In the genomic region with DNA sequence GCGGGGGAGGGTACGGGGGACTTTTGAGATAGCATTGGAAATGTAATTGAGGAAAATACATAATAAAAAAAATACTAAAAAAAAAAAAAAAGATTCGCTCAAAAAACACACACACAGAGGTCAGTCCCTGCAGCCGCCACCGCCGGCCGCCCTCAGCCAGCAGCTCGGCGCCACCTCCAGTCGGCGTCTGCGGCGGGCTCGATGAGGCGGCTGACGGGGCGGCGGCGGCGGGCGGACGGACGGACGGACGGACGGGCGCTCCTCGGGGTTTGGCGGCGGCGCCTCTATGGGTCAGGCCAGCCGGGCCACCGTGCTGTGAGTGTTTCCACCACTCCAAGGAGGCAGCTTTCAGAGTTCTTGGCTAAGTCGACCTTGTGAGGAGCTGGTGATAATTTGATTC, we compare ENCODE assay signal across 15 mouse cellular contexts. TPM values are rescaled to one million over a fixed set of nuclear protein-coding genes. Genes with fewer than 3 reads are reported as not detected.
DNase-seq lines count a peak whose midpoint lies in the region; ATAC-seq and TF ChIP-seq lines count a peak whose summit lies in the region.
"Not testable (repeated sequence)": the region's sequence is repeated elsewhere in the genome, so short reads cannot be mapped to it uniquely, and the experiment has no call there.
"Had no signal": no experiment of that assay in that cellular context is flagged by ENCODE, and none has a peak within 500 bp of the region (broad histone marks: within the 10 kb centered on the region; RNA-seq: fewer than 3 reads in every experiment).

No protein-coding gene starts in this region.

- peak overlapping the region; percentile 43 for H3K4me2 ChIP-seq in embryonic facial prominence, embryonic 14.5 days (ENCODE audit: low read depth, low read length)
- peak overlapping the region; percentile 40 for H3K4me2 ChIP-seq in heart, postnatal 0 days (ENCODE audit: low read depth, low read length)
- peak overlapping the region; percentile 30 for H3K4me2 ChIP-seq in intestine, embryonic 14.5 days (ENCODE audit: low read length)
- peak overlapping the region; percentile 27; the same call in 1 of the 2 replicates for H3K4me2 ChIP-seq in limb, embryonic 11.5 days (ENCODE audit: low read depth, severe bottlenecking)
- peak overlapping the region; percentile 41 for H3K4me2 ChIP-seq in lung, embryonic 16.5 days (ENCODE audit: low read depth, low read length)
- H3K4me2 ChIP-seq in midbrain, postnatal 0 days (ENCODE audit: low read depth, low read length, poor library complexity, severe bottlenecking) = 0 out of 2 replicates have a peak overlapping the region, but pooled peaks have one; percentile 28

- not testable (repeated sequence) for TF ChIP-seq CTCF in heart, postnatal 0 days (IDR thresholded peaks at IDR 0.05; ENCODE audit: low read depth); midbrain, postnatal 0 days (IDR thresholded peaks at IDR 0.05)

- not testable (repeated sequence) for H3K36me3 ChIP-seq in embryonic facial prominence, embryonic 14.5 days (ENCODE audit: control insufficient read depth, insufficient read depth, low read length); heart, postnatal 0 days (replicated peaks; ENCODE audit: control insufficient read depth, insufficient read depth, low read length); intestine, embryonic 14.5 days (ENCODE audit: control insufficient read depth, insufficient read depth, low read length); limb, embryonic 11.5 days (ENCODE audit: control insufficient read depth, insufficient read depth, low read length); lung, embryonic 16.5 days (ENCODE audit: control insufficient read depth, insufficient read depth, low read length); midbrain, postnatal 0 days (ENCODE audit: insufficient read depth, low read length)

- ATAC-seq in embryonic facial prominence, embryonic 14.5 days (ENCODE audit: low read depth); heart, postnatal 0 days (ENCODE audit: insufficient read depth, low read depth); intestine, embryonic 14.5 days (replicated peaks; ENCODE audit: low FRiP score, low TSS enrichment, low read depth); limb, embryonic 11.5 days (ENCODE audit: insufficient number of reproducible peaks, low FRiP score, low TSS enrichment, low read depth); lung, embryonic 16.5 days (ENCODE audit: low read depth); midbrain, postnatal 0 days (ENCODE audit: low FRiP score): not testable (repeated sequence)

- H3K27ac ChIP-seq in embryonic facial prominence, embryonic 14.5 days (replicated peaks; ENCODE audit: low read depth, low read length); heart, postnatal 0 days (ENCODE audit: low read depth); intestine, embryonic 14.5 days (ENCODE audit: low read depth); limb, embryonic 11.5 days (replicated peaks; ENCODE audit: low read depth, low read length); lung, embryonic 16.5 days (ENCODE audit: low read length); midbrain, postnatal 0 days (ENCODE audit: low read depth, low read length): not testable (repeated sequence)

- H3K9me3 ChIP-seq in embryonic facial prominence, embryonic 14.5 days (ENCODE audit: control insufficient read depth, low read length); heart, postnatal 0 days (replicated peaks; ENCODE audit: control insufficient read depth, low read length); intestine, embryonic 14.5 days (ENCODE audit: control insufficient read depth, low read length); limb, embryonic 11.5 days (ENCODE audit: control insufficient read depth, low read length); lung, embryonic 16.5 days (ENCODE audit: control insufficient read depth, low read length); midbrain, postnatal 0 days (ENCODE audit: low read length): not testable (repeated sequence)

- H3K4me1 ChIP-seq in embryonic facial prominence, embryonic 14.5 days (ENCODE audit: control insufficient read depth, insufficient read depth, low read length); heart, postnatal 0 days (ENCODE audit: control insufficient read depth, insufficient read depth); intestine, embryonic 14.5 days (replicated peaks; ENCODE audit: control insufficient read depth, insufficient read depth, low read length); limb, embryonic 11.5 days (ENCODE audit: control insufficient read depth, insufficient read depth, low read length); lung, embryonic 16.5 days (replicated peaks; ENCODE audit: control insufficient read depth, insufficient read depth, low read length); midbrain, postnatal 0 days (ENCODE audit: insufficient read depth, low read length): not testable (repeated sequence)

- not testable (repeated sequence) for DNase-seq in embryonic facial prominence, embryonic 14.5 days (ENCODE audit: low spot score); heart, postnatal 0 days (ENCODE audit: low spot score); intestine, embryonic 14.5 days (ENCODE audit: low spot score); limb, embryonic 11.5 days (ENCODE audit: low spot score); midbrain, postnatal 0 days (ENCODE audit: low spot score)
- peak; percentile 6 for DNase-seq in gastrocnemius, postnatal 10 days

- H3K4me3 ChIP-seq in embryonic facial prominence, embryonic 14.5 days (ENCODE audit: low read depth, low read length); intestine, embryonic 14.5 days (ENCODE audit: low read depth, low read length); limb, embryonic 11.5 days (ENCODE audit: low read depth, low read length); lung, embryonic 16.5 days (ENCODE audit: low read length); midbrain, postnatal 0 days (ENCODE audit: low read depth, low read length): not testable (repeated sequence)
- peak overlapping the region; percentile 15; the same call in 1 of the 2 replicates for H3K4me3 ChIP-seq in heart, postnatal 0 days (ENCODE audit: low read depth, low read length)

- H3K9ac ChIP-seq in embryonic facial prominence, embryonic 14.5 days (ENCODE audit: low read depth, low read length); heart, postnatal 0 days (replicated peaks; ENCODE audit: low read depth, low read length); intestine, embryonic 14.5 days (ENCODE audit: low read length); limb, embryonic 11.5 days (ENCODE audit: low read length); lung, embryonic 16.5 days (ENCODE audit: low read length); midbrain, postnatal 0 days (replicated peaks; ENCODE audit: low read length, poor library complexity, severe bottlenecking): not testable (repeated sequence)

- not testable (repeated sequence) for TF ChIP-seq EP300 in heart, postnatal 0 days (IDR thresholded peaks at IDR 0.05; ENCODE audit: low read depth)

- H3K27me3 ChIP-seq in embryonic facial prominence, embryonic 14.5 days (replicated peaks; ENCODE audit: control insufficient read depth, insufficient read depth, low read length); heart, postnatal 0 days (ENCODE audit: control insufficient read depth, insufficient read depth, low read length); intestine, embryonic 14.5 days (replicated peaks; ENCODE audit: control insufficient read depth, insufficient read depth, low read length); limb, embryonic 11.5 days (ENCODE audit: control insufficient read depth, insufficient read depth, low read length); lung, embryonic 16.5 days (ENCODE audit: control insufficient read depth, insufficient read depth, low read depth, low read length); midbrain, postnatal 0 days (ENCODE audit: insufficient read depth, low read length): not testable (repeated sequence)

- 29% methylated on average over 32 of the region's 34 CpGs for WGBS in embryonic facial prominence, embryonic 14.5 days
- 33% methylated on average over 34 of the region's 34 CpGs for WGBS in heart, postnatal 0 days
- WGBS in intestine, embryonic 14.5 days = 34% methylated on average over 34 of the region's 34 CpGs
- WGBS in limb, embryonic 11.5 days = 22% methylated on average over 21 of the region's 34 CpGs
- 26% methylated on average over 34 of the region's 34 CpGs for WGBS in lung, embryonic 16.5 days
- WGBS in midbrain, postnatal 0 days = 38% methylated on average over 33 of the region's 34 CpGs

RNA-seq across cellular contexts. Expression of a gene that starts 17.1 kb away (rescaled TPM):
- polyA plus RNA-seq in embryonic facial prominence, embryonic 14.5 days (2014; fragmentation: Nextera tagmentation; extraction: Ambion mirVana) = 8.0 and 8.5 TPM in 2 replicates
- not detected for total RNA-seq in gastrocnemius, postnatal 10 days (2021)
- not detected in 2 replicates for total RNA-seq in heart, postnatal 0 days (2014; rRNA removed; ENCODE audit: low replicate concordance)
- polyA plus RNA-seq in heart, postnatal 0 days (2015; fragmentation: Nextera tagmentation; extraction: Ambion mirVana) = 0.30 and 0.33 TPM in 2 replicates
- polyA plus RNA-seq in intestine, embryonic 14.5 days (2014; fragmentation: Nextera tagmentation; extraction: Ambion mirVana) = 42.9 and 43.7 TPM in 2 replicates
- not detected in 2 replicates for polyA plus RNA-seq in limb, embryonic 11.5 days (2014; fragmentation: Nextera tagmentation; extraction: Ambion mirVana)
- polyA plus RNA-seq in lung, embryonic 16.5 days (2015; fragmentation: Nextera tagmentation; extraction: Ambion mirVana) = 10.9 and 16.7 TPM in 2 replicates
- total RNA-seq in midbrain, postnatal 0 days (2014; rRNA removed) = 0.33 and 0.61 TPM in 2 replicates
- 1.3 and 1.9 TPM in 2 replicates for polyA plus RNA-seq in midbrain, postnatal 0 days (2015; fragmentation: Nextera tagmentation; extraction: Ambion mirVana)
- total RNA-seq: common myeloid progenitor, adult 5-6 weeks; gastrocnemius, postnatal 4 days; layer of hippocampus, postnatal 36 days; left cerebral cortex, postnatal 36 days had no signal
- polyA plus RNA-seq: CD4-positive, CD25-positive, alpha-beta regulatory T cell, adult 4 months; cerebellum, adult 2 months; erythroblast, embryonic 14.5 days; testis, adult 2 months had no signal
